Mouse (Mus musculus) kidney, adult 2 months (tissue): ENCODE results near the gene Gm10309.

Source experiments
- CTCF ChIP-seq: fragments of 200-500 bp; conservative IDR thresholded peaks from 2 replicates; pipeline ENCODE4 v1.5.1; 2011; ENCODE audit warnings: low read depth, mild to moderate bottlenecking, control low read depth, low read length, moderate library complexity, mixed read lengths; ENCODE audit not compliant: insufficient read depth, insufficient read length
- POLR2A ChIP-seq: fragments of 200-500 bp; IDR thresholded peaks from one replicate; pipeline ENCODE4 v1.6.1; 2011; ENCODE audit warnings: low read depth, low read length, control low read depth

DNA sequence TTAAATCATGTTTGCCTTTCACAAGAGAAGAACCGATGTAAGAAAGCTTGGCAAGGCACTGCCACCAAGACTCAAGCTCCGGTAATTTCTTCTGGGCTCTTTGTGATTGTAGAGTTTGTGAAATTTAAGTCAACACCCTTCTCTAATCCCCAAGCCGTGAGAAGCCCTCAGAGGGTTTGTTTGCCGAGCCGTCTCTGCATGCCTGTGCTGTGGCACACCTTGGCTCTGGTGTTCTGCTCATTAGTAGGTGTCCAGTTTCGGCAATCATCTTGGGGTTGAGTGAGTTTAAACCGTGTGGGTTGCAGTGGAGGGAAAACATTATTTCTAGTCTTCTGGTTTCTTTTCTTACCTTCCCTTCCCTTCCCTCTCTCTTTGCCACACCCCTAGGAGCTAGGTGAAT lies 21.0 kb upstream of the Gm10309 start:
- TF ChIP-seq POLR2A = no peak
- TF ChIP-seq CTCF = no peak
